Mouse (Mus musculus) adrenal gland, postnatal 36 days (tissue): Measurements from ENCODE around the gene Adamts14. TPM values are rescaled to one million over a fixed set of nuclear protein-coding genes. Genes with fewer than 3 reads are reported as not detected.

ENCODE experiments used
- DNase-seq, 2 experiments: peaks; one replicate each; pipeline ENCODE4 v3.0.0; 2021; ENCODE audit warnings: mixed read lengths in 1 of 2
- total RNA-seq, 2 experiments: library from RNA; stranded (reverse); gene quantifications; 2 replicates each; pipeline ENCODE4 v1.2.3; 2021

Gene Adamts14
- total RNA-seq, 2 experiments from 2014 or later = 2.1 to 3.9 TPM

DNA sequence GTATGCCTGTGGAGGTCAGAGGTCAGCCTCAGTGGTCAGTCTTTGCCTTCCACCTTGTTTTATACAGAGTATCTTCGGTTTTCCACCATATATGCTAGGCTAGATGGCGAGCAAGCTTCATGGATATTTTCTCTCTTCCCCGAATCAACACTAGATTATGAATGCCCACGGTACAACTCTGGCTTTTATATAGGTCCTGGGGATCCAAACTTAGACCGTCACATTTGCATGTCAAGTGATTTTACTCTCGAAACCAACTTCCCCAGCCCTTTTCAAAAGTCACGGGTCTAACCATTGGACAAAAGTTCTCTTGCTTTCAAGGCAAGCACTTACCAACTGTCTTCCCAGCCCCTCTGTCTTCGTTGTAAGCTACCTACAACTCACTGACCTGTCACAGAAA, 94.6 kb downstream of the Adamts14 start:
- no peak for DNase-seq

DNA sequence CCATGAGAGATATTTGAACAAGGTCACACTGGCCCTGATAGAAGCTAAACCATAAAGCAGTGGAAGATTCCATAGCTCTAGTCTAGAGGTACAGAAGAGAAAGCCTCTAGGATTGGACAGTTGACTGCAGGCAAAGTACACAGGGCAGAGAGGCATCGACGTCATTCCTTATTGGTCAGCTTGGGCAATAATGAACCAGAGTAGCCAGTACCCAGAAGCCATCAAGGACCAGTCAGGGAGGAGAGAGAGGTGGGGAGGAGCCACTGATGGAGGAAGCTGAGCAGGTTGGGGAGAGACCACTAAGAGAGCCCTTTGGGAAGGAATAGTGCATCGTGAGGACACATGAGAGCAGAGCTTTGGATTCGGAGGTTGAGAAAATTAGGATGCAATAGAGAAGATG, 95.5 kb downstream of the Adamts14 start:
- DNase-seq = no peak

DNA sequence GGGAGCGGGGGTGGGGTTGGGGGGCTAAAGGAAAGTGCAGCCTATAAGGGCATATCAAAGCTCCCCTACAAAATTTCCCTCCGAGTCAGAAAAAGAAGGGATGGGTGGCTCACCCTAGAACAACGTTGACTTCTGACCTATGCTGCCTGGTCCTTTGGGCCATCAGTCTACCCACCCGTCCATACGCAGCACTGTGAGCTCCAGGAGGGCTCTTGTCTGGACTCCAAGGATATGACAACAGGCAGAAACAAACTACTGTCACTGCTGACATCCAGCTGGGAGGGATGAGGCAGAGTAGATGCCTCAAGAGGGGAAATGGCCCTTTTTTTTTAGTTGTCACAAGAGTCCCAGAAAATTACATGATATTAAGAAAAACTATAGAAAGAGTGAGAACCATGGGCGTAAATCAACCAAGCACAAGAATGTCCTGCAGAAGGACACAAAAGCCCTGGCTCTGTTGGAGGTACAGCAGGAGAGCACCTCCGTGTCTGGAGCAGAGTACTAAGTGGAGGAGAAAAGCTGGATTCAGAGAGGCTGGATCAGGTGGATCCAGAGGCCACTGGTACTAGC, 96.9 kb downstream of the Adamts14 start:
- no peak for DNase-seq

DNA sequence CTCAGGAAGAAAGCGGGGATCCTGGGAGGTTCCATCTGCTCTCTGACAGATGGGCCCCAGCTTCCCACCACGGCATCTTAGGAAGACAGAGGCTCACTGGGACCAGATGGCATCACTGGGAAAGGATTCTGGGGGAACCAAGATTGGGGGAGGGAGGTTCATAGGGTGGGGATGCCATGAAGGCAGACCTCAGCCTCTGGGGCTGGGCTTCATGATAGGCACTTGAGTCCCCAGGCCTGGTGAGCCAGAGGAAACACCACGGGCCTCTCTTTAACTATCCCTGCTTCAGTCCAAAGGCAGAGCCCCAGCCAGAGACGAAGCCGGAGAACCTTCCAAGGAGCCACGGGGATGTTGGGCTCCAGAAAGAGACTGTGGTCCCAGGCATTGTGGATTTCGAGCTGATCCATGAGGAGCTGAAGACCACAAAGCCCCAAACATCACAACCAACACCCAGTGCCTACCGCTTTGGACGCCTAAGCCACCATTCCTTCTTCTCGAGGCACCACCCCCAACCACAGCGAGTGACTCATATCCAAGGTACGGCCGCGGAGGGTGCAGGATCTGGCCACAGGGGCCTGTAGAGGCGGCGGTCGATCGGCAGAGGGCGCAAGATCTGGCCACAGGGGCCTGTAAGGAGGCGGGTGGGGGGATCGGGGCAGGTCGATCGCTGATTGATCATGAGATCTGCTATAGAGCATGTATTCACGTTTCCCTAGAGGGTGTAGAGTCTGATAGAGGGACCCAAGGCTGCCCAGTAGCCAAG, 97.6 kb downstream of the Adamts14 start:
- peak; percentile 45 to 46 for DNase-seq

DNA sequence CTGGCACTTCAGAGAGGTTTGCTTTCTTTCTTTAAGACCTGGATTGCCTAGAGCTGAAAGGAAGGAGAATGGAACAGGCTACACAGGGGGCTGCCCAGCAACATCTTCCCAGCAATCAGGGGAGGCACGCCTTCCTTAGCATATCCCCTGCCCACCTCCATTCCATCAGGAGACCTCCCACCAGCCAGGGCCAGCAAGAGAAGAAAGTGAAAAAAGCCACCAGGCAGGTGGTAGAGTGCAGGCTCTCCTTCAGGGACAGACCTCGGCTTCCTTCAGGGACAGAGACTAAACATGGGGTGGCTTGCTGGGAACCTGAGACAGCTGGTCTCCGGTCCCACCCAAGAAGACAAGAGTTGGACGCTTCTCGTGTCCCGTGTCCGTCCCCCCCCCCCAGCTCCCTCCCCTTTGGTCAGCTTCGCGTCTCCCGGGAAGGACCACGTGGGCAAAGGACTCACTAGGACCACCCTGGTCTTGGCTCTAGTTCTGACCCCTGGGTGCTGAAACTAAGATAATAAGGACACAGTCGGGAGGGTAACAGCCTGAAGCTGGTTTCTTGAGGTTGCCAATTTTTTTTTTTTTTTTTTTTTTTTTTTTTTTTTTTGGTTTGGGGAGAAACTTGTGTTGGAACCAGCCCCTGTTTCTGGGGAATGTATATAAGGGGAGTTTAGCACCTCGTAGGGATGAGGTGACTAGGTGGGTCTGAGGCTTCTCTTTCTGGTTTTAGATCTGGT, 98.4 kb downstream of the Adamts14 start:
- DNase-seq = no peak

DNA sequence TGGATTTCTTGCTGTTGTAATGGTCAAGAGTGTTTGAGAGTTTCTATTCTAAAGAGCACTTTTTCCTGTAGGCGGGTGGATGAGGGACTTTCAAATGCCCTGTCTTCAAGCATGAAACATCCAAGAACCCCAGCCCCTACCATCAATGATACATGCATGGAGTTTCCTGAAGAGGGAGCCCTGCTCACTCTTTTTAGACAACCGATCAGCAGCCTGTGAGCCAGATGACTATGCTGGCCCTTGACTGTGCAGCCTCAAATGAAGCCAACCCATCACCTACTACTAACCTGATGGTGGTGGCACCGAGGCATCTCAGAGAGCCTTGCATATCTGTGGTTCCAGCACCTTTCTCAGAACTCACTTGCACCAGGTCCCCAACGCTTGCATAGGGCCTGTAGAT, 100.7 kb downstream of the Adamts14 start:
- DNase-seq = no peak

DNA sequence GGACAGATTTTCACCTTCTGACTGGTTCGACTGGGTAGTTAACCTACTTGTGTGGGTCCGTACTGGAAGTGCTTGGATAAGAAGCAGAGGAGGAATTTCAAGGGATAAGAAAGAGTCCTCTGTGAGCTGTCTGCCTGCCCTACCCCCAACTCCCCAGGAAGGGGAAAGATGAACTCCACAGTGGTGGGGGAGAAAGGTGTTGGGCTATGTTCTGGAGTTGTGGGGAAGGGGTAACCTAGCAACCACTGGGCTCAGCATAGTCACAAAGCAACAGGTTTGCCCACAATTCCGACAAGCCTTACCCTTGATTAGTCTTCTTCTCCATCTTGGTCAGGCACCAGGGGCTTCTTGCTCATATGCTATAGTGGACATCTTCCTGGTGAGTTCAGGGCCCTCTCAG, 101.6 kb downstream of the Adamts14 start, which contains the start of gene Tbata:
Gene Tbata (plus strand): TSS at position 301 of the 400 bp plus-strand sequence.
- DNase-seq = no peak

DNA sequence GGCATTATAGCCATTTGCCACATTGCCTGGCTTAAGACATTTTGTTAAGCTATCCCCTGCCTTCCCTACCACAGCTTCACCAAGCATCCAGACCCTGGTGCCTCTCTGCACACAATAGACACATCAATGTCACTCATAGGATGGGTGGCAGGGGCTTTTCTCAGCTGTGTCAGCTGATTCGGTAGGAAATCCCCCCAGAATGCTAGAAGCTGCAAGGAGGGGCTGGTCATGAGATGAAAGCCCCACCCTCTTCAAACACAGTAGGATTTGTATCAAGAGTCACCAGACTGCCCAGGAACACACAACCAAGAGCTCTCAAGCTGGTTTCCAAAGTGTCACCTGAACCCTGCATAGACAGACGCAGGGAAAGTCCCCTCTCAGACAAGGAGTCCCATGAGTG, 104.8 kb downstream of the Adamts14 start:
- DNase-seq = no peak

DNA sequence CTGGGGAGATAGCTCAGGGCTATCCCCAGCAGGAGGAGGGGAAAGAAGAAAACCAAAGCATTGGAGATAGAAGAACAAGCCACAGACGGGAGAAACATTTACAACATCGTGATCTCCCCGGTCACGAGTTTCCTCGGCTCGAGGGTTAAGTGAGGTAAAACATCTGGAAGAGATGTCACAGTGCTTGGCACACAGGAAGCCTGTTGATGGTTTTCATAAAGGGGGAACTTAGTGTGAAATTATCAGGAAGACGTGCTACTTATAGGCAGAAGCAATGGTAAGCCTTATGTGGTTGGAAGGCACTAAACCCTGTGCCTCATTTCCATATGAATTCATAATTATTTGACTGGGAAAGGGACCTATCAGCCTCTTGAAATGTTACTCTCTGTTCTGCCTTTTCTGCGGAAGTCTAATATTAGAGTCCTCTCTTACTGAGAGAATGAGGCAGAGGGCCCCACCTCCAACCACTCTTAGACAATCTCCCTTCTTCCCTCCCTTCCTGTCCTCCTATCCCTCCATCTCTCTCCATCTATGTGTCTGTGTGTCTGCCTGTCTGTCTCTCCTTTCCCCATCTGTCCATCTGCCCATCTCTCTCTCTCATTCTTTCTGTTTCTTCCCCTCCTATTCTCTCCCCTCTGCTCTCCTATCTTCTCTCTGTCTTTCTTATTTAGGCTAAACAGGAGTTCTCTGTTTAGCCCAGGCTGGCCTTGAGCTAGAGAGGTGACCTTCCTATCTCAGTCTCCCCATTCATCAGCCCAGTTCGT, 105.7 kb downstream of the Adamts14 start:
- DNase-seq = no peak

DNA sequence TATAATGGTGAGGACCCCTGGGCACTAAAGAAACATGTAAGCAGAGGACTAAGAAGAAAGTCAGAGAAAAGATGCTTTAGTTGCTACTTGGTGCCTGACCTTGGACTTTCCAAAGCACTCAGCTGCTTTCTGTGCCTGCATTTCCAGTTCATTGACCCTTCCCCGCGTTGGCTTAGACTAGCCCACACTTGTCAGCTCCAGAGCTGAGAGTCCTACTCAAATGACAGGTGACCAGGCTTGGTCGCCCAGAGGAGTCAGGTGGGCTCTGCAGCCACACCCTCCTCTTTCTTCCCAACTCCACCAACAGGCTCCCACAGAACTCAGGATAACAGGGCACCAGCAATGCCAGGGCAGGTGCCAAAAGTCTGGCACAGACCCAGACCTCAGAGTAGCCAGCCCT, 110.9 kb downstream of the Adamts14 start:
- peak in 1 of 2 experiments; percentile 19 for DNase-seq

DNA sequence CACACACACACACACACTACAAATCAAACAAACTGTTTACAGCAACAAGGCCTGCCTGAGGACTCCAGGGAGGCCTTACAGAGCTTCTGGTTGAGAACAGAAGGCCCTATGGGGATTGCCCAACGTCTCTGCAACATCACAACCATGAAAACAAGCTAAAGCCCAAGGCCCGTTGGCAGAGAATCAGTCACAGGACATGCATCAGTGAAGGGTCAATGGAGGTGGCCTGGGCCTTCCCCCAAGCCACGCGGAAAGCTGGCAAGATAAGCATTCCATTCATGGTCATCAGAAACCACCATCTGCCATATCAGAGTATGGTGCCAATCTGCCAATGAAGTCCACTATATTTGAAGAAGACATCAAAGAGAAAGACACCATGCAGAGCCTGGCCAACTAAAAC, 112.6 kb downstream of the Adamts14 start:
- DNase-seq = peak; percentile 36 to 57

DNA sequence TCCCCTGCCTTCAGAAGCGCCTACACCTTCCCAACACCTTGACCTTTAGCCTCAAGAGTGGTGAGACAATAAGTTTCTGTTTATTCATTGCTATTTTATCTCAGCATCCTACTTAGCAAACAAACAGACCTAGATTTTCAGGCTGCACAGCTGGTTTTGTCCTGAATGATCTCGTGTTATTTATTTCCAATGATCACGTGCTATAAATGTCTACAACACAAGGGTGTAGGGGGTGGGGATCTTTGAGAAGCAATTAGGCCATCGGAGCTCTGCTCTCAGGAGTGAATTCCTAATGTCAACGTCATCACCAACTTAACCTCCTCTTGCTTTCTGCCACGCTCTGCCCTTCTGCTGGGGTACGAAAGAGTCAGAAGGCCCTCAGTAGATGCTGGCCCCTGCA, 113.1 kb downstream of the Adamts14 start:
- no peak for DNase-seq

DNA sequence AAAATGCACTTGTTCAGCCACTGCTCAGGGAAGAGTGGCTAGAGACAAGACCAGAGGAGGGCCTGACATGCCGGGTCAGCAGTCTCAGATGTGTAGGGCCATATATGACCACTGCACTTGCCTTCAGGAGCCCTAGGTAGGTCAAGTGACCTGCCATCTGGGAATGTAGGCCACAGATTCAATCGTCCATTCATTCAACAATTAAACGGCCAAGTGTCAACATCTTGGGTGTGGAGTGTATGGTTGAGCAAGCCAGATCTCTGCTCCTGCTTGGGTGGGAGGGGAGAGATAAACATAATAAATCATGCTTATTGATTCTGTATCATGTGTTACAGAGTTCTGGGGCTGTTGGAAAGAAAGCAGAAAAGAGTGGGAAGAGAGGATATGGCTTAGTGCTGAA, 114.6 kb downstream of the Adamts14 start:
- no peak for DNase-seq

DNA sequence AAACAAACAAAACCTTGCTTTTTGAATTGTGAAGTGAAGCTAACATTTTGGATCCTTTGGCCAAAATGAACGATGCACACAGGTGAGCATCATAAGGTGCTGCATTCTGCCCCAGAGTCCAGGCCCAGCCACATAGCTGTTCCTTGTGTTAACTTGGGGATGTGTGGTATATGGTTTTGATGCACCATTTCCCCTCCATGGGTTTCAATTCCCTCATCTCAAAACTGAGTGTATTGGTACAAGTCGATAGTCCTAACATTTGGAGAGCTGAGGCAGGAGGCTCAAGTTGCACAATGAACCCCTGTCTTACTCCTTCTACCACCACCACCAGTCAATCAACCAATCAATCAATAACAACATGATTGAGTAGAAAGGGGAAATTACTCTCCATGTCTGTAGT, 116.8 kb downstream of the Adamts14 start:
- no peak for DNase-seq

DNA sequence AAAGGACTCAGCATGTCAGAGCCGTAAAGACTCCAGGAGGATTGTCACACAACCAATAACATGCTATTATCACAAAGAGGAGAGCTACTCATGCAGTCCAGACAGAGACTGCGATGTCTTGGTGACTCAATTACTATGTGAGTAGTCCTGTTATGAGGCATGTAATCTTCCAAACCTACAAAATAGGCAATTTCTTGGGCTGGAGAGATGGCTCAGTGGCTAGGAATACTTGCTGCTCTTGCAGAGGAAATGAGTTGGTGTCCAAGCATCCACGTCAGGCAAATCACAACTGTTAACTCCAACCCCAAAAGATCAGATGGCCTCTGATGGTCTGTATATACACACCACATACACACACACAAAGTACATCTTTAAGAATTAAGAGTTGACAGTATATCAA, 117.6 kb downstream of the Adamts14 start:
- DNase-seq = no peak

DNA sequence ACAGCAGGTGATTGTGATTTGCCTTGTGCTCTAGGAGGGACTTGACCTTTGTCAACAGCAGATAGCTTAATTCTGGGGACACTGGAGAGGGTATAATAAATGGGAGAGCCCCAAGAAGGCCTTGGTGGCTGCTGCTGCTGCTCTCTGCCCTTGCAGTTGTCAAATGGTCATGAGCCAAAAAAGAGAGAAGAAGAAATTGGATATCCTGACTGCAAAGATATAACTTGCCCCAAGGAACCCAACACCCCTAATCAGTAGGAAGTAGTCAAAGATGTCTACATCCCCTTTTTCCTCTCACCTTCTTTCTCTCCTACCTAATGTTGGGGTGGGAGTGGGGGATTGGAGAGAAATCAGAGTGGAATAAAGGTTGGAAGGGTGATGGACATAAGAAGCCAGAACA, 121.1 kb downstream of the Adamts14 start:
- DNase-seq = no peak

DNA sequence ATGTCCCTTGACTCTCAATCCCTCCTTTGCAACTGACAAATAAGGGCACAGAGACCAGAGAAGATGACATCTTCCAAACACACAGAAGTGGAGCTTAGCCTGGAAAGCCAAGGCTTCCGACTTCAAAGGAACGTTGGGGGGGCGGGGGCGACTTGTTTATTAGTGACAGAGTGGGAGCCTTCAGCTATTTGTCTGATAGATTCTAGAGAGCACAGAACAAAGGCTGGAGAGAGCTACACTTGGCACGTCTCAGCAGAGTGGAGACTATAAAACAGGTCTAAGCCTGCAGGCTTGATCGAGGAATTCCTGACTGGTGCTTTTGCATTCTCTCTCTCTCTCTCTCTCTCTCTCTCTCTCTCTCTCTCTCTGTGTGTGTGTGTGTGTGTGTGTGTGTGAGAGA, 122.6 kb downstream of the Adamts14 start:
- DNase-seq = peak in 1 of 2 experiments; percentile 29

DNA sequence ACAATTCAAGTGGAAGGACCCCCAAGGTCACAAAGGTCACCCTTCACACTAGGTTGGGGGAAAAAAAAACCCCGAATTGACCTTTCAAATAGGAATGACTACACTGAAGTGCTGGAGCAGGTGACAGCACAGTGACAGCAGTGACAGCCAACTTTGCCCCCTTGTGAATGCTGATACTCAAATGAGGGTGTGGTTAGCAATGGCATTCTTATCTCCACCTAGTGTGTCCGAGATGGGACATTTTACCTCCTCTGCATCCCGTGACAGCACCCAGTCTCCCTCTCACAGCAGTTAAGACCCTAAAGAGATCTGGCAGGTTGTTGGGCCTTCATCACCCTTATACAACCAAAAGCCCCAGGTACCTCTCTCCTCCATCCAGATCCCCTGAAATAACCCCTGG, 123.8 kb downstream of the Adamts14 start:
- no peak for DNase-seq

DNA sequence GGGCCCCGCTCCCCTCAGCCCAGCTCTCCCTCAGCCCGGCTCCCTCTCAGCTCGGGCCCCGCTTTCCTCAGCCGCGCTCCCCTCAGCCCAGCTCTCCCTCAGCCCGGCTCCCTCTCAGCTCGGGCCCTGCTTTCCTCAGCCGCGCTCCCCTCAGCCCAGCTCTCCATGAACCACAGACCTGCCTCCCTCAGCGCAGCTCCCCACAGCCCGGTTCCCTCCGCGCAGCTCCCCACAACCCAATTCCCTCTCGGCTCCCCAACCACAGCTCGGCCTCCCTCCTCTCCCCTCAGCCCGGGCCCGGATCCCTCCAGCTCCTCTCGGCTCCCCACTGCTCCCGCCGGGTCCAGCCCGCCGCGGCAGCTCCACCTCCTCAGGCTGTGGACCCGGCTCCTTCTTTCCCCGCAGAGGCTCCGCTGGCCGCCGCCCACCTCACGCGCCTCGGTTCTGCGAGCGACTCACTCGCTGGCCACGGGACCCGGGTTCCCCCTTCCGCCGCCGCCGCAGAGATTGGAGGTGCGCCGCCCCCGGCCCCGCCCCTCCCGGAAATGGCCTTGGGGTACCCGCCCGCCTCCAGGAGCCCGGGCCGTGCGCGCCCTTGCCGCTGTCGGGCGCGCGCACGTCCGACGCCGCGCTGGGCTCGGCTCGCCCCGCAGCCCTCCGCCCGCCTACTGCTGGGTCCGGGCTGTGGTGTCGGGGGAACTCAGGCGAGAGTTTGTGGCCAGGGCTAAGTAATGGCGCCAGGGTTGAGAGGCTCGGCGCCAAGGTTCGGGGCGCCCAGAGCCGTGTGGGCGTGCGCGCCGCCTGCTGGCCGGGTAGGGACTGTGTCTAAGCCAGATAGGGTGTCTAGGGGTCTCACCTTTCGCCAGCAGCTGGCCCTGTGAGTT, 125.8 kb downstream of the Adamts14 start, which contains the start of gene Sgpl1:
Gene Sgpl1 (minus strand): TSS at position 547 of the 884 bp plus-strand sequence.
- DNase-seq = peak; percentile 95 to 97
